Mouse (Mus musculus) heart, postnatal 0 days (tissue): ENCODE data around the gene Fkrp.
A peak's percentile ranks its signal among the peaks of the same experiment; 100 is the strongest.

ENCODE experiments used
- CTCF ChIP-seq: IDR thresholded peaks from 2 replicates; pipeline ENCODE4 v1.5.1; 2016; ENCODE audit warnings: antibody characterized with exemption, control low read depth, low read depth
- EP300 ChIP-seq: IDR thresholded peaks from 2 replicates; pipeline ENCODE4 v1.6.1; 2016; ENCODE audit warnings: antibody characterized with exemption, low read depth

DNA sequence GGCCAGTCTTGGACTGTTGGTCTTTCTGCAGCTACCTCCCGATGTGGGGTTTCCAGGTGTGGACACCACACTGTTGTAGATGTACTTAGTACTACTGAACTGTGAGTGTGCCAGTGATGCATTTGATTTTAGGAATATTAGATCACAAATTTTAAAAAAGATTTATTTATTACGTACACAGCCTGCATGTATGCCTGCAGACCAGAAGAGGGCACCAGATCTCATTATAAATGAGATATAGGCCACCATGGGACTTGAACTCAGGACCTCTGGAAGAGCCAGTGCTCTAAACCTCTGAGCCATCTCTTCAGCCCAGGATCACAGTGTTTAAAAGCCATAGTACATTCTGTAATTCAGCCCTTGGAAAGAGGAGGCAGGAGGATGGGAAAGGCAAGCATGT lies 4.0 kb downstream of the Fkrp start:
- TF ChIP-seq CTCF (peak; percentile 38), EP300 (no peak)
